Mouse (Mus musculus) layer of hippocampus, adult 11-12 months (tissue): ENCODE measurements around the gene Arl8a.

Source experiments
- DNase-seq: peaks from one replicate; pipeline ENCODE4 v3.0.0; 2022; ENCODE audit warnings: low spot score

The Arl8a gene

DNA sequence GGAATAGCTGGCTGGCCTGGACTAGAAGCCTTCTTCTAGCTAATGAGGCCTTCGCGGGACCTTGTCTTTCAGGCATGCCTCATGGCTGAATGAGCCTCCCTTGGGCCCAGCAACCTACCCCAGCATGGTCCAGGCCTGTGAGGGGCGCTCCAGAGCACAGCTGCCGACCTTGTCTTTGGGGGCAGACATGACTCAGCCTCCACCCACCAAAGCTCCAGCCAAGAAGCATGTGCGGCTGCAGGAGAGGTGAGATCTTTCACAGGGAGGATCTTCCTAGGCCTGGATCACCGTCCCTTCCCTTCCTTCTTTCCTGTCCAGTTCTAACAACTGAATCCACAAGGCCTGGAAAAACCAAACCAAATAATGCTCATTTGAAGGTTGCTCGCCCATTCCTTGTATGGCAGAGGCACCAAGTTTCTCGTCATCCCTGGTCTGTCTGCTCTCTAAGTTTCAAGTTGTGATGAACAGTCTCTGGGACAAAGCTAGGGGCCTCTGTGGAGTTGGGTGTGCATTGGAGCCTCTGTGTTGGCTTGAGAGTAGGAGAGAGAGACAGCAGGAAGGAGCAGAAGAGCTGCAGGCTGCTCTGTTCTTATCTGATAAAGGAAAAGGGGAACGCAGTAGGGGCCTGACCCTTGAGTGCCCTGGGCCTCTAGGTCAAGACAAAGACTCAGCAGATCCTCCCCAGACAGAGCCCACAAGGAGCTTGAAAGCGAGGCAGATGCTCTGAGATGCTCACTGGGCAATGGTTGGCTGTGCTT, 12.8 kb upstream of the Arl8a start:
- no peak for DNase-seq

- no peak for DNase-seq
These were observed 11.4 kb upstream of the Arl8a start for GRCm38 (mm10) chr1:135135111-135135787.

- DNase-seq = peak; percentile 80
These were observed 10.1 kb upstream of the Arl8a start for GRCm38 (mm10) chr1:135136500-135136899.

DNA sequence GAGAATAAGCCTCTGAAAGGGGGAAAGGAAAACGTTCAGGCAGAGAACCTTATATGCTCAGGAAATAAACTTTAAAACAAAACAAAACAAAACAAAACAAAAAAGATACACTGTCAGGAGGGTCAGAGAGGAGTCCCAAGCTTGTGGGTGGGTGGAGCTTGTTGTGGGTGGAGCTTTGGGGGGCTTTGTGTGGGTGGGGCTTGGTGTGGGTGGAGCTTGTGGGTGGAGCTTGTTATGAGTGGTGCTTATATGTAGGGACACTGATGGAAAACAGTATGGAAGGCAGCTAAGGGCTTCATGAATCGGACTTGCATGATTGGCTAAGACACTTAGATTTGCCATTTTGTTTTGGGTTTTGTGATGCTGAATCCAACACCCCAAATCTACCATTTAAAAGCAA, 6.7 kb upstream of the Arl8a start:
- DNase-seq = no peak

DNA sequence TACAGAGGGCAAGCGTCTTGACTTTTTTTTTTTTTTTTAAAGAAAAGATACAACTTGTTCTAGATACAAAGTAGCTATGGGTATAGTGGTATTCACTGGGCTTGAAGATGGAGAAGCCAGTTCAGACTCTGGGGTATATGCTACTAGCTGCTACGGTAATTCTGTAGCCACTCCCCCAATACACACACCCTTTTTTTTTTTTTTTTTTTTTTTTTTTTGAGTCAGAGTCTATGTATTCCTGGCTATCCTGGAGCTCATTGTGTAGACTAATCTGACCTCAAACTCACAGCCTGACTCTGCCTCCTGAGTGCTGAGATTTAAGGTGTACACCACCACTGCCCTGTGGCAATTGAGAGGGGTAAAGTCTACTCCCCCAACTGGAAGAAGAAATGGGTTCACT, 4.2 kb upstream of the Arl8a start:
- DNase-seq = no peak

- DNase-seq = no peak
These were observed 2.7 kb upstream of the Arl8a start for GRCm38 (mm10) chr1:135143940-135144339.

- peak; percentile 86 for DNase-seq
These were observed 500 bp downstream of the Arl8a start for GRCm38 (mm10) chr1:135146946-135147701.

DNA sequence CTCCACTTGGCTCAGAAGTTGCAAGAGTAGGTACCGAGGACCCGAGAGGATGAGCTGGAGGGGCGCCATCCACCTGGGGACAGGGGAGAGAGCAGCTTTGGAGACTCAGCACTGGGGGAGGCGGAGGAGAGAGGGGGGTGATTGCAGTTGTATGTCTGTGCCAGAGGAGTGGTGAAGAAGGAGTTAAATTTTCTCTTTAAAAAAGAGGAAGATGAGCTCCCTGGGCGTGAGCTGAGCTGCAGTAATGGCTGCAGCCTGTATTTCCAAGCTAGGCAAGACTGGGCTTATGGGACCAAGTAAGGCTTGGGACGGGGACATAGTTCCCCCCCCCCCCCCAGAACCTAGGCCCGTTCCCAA, 1.1 kb downstream of the Arl8a start:
- DNase-seq = no peak

- no peak for DNase-seq
These were observed 1.9 kb downstream of the Arl8a start for GRCm38 (mm10) chr1:135148476-135148875.

DNA sequence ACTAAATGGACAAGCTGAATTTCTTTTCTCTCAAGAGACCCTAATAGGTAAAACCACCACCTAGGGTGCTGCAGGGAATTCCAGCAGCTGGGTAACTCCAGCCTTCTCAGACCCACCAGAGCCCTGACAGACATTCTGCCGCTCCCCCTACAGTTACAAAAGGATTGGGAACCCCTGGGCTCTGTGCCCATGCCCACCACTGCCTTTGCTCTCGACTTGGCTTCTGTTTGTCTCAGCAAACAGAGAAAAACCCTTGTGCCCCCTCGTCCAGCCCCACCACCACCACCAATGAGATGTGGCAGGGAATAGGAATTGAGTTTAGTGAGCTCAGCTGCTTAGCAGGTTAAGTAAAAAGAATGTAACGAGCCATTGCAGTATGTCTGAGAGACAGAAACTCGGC, 2.4 kb downstream of the Arl8a start:
- DNase-seq = no peak

GRCm38 (mm10) chr1:135154011-135154410, 7.4 kb downstream of the Arl8a start:
- no peak for DNase-seq

- DNase-seq = peak; percentile 84
These were observed 7.9 kb downstream of the Arl8a start for GRCm38 (mm10) chr1:135154411-135154959.

DNA sequence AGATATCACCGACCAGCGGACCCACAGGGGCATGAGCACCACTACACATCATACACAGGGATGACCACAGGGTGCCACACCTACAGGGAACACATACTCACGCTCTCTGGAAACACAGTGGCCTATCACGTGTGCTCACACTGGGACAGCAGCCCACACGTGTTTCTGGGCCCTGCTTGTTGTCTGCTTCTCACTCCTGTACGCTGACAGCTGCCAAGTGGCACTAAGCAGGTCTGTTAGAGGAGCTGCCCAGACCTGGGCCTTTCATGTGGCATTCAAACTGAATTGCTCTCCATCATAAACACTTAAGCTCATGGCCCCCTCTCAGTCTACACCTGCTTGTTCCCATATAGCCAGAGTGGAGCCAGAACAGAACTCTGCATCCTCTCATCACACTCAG, 9.7 kb downstream of the Arl8a start:
- DNase-seq = no peak

DNA sequence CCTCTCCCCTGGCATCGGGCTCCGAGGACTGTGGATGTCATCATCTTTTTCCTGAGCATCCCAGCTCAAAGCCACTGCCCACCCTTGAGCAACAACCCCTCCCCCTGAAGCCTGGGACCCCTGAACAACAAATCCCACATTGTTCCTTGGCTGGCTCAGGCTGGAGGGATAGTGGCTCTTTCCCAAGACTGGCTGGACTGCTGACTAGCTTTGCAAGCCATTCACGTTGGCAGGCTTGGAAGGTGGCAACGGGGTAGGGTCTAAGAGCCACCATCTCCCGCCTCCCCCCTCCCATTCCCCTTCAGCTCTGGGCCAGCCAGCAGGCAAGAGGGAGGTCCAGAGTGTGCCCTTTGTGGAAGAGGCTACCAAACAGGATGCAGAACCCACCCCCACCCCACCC, 12.0 kb downstream of the Arl8a start:
- DNase-seq = peak; percentile 63

- peak; percentile 73 for DNase-seq
These were observed 12.4 kb downstream of the Arl8a start for GRCm38 (mm10) chr1:135159074-135159473.

DNA sequence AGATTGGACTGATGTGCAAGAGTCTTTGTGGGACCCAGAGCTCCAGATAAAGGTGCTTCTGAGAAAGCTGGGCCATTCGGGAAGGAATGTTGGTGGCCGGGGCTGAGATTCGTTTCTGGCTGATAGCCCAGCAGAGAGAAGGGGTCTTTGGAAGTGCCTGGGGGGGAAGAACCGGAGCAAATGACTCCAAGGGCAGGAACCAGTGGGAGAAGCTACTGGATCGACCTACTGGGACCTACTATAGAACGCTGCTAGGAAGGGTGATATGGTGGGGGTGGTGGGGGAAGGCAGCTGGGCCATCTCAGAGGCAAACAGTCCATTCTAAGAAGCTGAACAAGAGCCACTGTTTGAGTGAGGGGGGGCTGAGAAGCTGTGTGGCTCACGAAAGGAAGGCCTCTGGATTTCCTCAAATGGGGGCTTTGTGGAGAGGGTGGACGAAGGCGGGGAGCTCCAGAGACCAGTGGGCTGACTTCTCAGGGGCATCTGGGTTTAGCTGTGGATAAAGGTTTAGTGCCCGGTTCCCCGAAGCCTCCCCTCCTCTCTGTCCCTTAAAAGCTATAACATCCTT, 13.0 kb downstream of the Arl8a start:
- DNase-seq = no peak

DNA sequence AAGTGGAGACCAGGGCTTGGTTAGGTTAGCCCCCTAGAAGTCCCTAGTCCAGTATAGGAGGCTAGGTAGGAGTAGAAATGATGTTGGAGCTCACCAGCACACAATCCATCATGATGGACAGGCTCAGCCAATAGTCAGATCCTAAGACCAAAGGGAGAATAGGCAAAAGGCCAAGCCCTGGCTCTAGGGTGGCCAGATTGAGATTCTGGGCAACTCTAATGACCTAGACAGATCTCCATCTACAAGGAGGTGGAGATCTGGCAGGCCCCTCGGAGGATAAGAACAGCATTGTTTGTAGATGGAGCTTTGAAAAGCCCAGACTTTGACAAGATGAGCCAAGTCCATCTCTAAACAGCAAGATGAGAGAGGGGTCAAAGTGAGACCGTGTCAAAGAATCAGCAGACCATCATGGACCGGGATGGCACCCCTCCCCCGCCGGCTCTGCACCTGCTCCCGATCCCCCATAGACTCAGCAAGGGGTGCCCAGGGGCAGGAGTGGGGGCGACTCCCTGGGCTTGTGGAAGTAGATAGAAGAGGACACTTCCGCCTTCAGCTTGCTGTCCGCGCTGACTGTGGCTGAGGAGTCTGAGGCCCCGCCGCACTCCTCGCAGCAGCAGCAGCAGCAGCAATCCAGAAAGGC, 13.9 kb downstream of the Arl8a start:
- no peak for DNase-seq

DNA sequence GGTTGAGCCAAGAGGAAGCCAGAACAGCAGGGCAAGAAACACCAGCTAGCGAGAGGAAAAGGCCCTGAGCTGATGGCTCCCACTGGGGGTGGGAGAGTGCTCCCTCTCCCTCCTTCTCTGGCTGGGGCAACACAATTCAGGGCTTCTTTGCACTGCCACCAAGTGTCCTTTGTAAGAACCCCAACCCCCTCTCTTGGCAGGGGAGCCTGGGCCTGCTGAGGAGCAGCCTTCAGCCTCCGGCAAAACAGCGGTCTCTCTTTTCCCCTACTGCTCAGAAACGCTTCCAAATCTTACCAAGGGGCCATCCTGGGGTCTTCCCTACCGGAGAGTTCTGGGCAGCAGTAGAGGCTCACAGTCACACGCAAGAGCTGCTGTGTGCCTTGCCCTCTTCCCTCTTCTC, 16.1 kb downstream of the Arl8a start:
- peak; percentile 58 for DNase-seq

GRCm38 (mm10) chr1:135167435-135167834, 20.8 kb downstream of the Arl8a start, which contains the start of gene Gpr37l1:
Gene Gpr37l1 (minus strand): TSS chr1:135167681.
- peak; percentile 68 for DNase-seq

DNA sequence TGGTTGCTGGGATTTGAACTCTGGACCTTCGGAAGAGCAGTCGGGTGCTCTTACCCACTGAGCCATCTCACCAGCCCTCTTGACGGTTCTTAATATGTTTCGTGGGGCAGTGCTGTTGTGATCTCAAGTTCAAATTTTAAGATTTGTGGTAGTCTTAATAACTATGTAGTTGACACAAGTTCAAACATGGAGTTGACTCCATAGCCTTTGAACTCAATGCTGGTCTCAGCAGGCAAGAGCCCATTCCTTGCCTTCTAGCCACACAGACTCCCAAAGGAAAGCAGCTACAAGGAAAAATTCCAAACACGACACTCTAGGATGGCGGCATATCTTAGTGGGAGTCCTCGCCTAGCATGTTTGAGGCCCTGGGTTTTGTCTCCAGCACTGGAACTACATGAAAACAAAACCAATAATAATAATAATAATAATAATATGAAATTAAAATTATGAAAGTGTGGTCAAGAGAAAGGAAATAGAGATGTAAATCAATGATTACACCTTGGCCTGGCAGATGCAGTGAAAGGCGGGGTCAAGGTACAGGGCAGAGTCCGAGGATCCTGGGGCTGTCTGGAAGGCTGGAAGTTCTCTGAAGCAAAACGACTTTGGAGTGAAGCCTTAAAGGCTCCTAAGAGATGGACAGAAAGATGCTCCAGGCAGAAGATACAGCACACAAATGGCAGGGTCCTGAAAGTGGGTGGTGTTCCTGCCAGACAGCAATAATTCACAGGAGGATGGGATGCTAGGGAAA, 22.0 kb downstream of the Arl8a start:
- no peak for DNase-seq

DNA sequence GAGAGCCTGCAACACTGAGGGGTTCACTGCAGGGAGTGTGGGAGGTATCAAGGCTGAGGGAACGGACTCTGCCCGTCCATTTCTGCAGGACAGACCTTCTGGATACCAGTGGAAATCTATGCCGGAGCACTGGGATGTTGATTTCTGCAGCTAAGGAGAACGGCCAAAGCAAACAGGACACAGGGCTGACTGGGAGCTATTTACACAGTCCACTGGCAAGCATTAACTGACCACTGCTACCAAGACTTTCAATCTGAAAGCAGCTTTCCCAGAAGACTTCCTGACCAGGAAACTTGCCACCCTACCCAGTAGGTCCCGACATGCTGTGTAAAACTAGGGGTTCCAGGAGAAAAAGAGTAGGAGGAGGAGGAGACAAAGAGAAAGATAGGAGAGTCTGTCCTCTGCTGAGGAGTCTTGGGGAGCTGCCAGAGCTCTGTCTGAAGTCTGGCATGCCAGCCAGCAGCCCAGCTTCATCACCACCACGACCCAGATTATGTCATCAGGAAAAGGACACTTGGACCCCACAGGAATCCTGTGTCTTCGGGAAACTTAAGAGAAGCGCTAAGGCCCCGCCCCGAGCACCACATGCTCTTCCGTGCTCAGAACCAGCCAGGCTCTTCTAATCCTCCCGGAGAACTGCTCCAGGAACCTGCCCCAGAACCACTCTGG, 23.1 kb downstream of the Arl8a start:
- no peak for DNase-seq
